8 mouse cellular contexts compared by ENCODE assay signal in genomic region chr4:101647976-101648642, GRCm38 (mm10). TPM values are rescaled to one million over a fixed set of nuclear protein-coding genes. Genes with fewer than 3 reads are reported as not detected.
DNase-seq lines count a peak whose midpoint lies in the region; ATAC-seq and TF ChIP-seq lines count a peak whose summit lies in the region.

No protein-coding gene starts in this region.

- ATAC-seq in kidney, embryonic 14.5 days (ENCODE audit: low FRiP score, low TSS enrichment), result no peak
- no peak; the same call in 1 of the 2 replicates for ATAC-seq in hindbrain, embryonic 12.5 days (ENCODE audit: low FRiP score)
- ATAC-seq in stomach, postnatal 0 days (ENCODE audit: low FRiP score, low TSS enrichment), result no peak
- no peak for ATAC-seq in monocyte, adult 5-6 weeks (replicated peaks; ENCODE audit: insufficient number of reproducible peaks, low FRiP score, low TSS enrichment, poor library complexity, severe bottlenecking)

- peak overlapping the region; percentile 56 for H3K4me2 ChIP-seq in kidney, embryonic 14.5 days (replicated peaks; ENCODE audit: low read depth, low read length)
- H3K4me2 ChIP-seq in hindbrain, embryonic 12.5 days (replicated peaks), result peak overlapping the region; percentile 64
- peak overlapping the region; percentile 65 for H3K4me2 ChIP-seq in stomach, postnatal 0 days (replicated peaks; ENCODE audit: low read depth)

- no peak for DNase-seq in kidney, postnatal 10 days
- DNase-seq in c-Kit-positive CD71-positive TER-119-negative erythroid progenitor cells, embryonic 14.5 days (ENCODE audit: low read depth), result peak; percentile 71
- DNase-seq in lung, adult 2 months, result no peak
- no peak for DNase-seq in stomach, postnatal 0 days (ENCODE audit: low spot score)
- DNase-seq in cerebellum, postnatal 10 days, result no peak

- no peaks in the 10 kb centered on the region for H3K27me3 ChIP-seq in kidney, embryonic 14.5 days (ENCODE audit: control insufficient read depth, insufficient read depth, low read length)
- H3K27me3 ChIP-seq in hindbrain, embryonic 12.5 days, result no peaks in the 10 kb centered on the region
- no peaks in the 10 kb centered on the region for H3K27me3 ChIP-seq in stomach, postnatal 0 days (ENCODE audit: control insufficient read depth, insufficient read depth, low read length)

- WGBS in kidney, embryonic 14.5 days, result under 1% methylated on average over 20 of the region's 20 CpGs
- 2% methylated on average over 20 of the region's 20 CpGs for WGBS in hindbrain, embryonic 12.5 days
- WGBS in lung, adult 2 months, result under 1% methylated on average over 20 of the region's 20 CpGs
- WGBS in stomach, postnatal 0 days, result under 1% methylated on average over 20 of the region's 20 CpGs

- no peak for TF ChIP-seq EP300 in stomach, postnatal 0 days (optimal IDR thresholded peaks at IDR 0.05)

- H3K4me1 ChIP-seq in kidney, embryonic 14.5 days (ENCODE audit: control insufficient read depth, insufficient read depth, low read length), result peaks cover 5% of the 10 kb centered on the region; the same call in 1 of the 2 replicates
- peaks cover 19% of the 10 kb centered on the region for H3K4me1 ChIP-seq in hindbrain, embryonic 12.5 days
- H3K4me1 ChIP-seq in lung, adult 2 months (ENCODE audit: control insufficient read depth, insufficient read depth, low read length), result peaks cover 9% of the 10 kb centered on the region
- no peaks in the 10 kb centered on the region; the same call in 1 of the 2 replicates for H3K4me1 ChIP-seq in stomach, postnatal 0 days (replicated peaks; ENCODE audit: control insufficient read depth, insufficient read depth)

- TF ChIP-seq CTCF in lung, adult 2 months (IDR thresholded peaks at IDR 0.05; ENCODE audit: insufficient read depth, low read length), result no peak
- TF ChIP-seq CTCF in stomach, postnatal 0 days (IDR thresholded peaks at IDR 0.05; ENCODE audit: low read depth), result no peak

- H3K9ac ChIP-seq in kidney, embryonic 14.5 days (ENCODE audit: low read depth, low read length), result peak overlapping the region; percentile 88
- peak overlapping the region; percentile 88 for H3K9ac ChIP-seq in hindbrain, embryonic 12.5 days
- peak overlapping the region; percentile 97 for H3K9ac ChIP-seq in stomach, postnatal 0 days (ENCODE audit: low read length)

- H3K4me3 ChIP-seq in kidney, embryonic 14.5 days (ENCODE audit: low read length), result peak overlapping the region; percentile 73
- H3K4me3 ChIP-seq in hindbrain, embryonic 12.5 days, result peak overlapping the region; percentile 81
- H3K4me3 ChIP-seq in lung, adult 2 months (replicated peaks; ENCODE audit: extremely low read depth, low read depth, low read length), result peak overlapping the region; percentile 95
- H3K4me3 ChIP-seq in stomach, postnatal 0 days (ENCODE audit: low read depth, low read length), result peak overlapping the region; percentile 96

- peak overlapping the region; percentile 88 for H3K27ac ChIP-seq in kidney, embryonic 14.5 days (ENCODE audit: low read depth, low read length)
- peak overlapping the region; percentile 95 for H3K27ac ChIP-seq in hindbrain, embryonic 12.5 days
- peak overlapping the region; percentile 97 for H3K27ac ChIP-seq in stomach, postnatal 0 days (replicated peaks)

- TF ChIP-seq POLR2A in lung, adult 2 months (IDR thresholded peaks at IDR 0.05; ENCODE audit: borderline replicate concordance, extremely low read depth, low read depth, low read length), result no peak

- no peaks in the 10 kb centered on the region for H3K9me3 ChIP-seq in kidney, embryonic 14.5 days (ENCODE audit: control insufficient read depth, low read length)
- H3K9me3 ChIP-seq in hindbrain, embryonic 12.5 days (replicated peaks), result no peaks in the 10 kb centered on the region
- no peaks in the 10 kb centered on the region for H3K9me3 ChIP-seq in stomach, postnatal 0 days (ENCODE audit: control insufficient read depth, low read length)

- no peaks in the 10 kb centered on the region for H3K36me3 ChIP-seq in kidney, embryonic 14.5 days (ENCODE audit: control insufficient read depth, insufficient read depth, low read length)
- H3K36me3 ChIP-seq in hindbrain, embryonic 12.5 days, result no peaks in the 10 kb centered on the region
- no peaks in the 10 kb centered on the region for H3K36me3 ChIP-seq in stomach, postnatal 0 days (ENCODE audit: control insufficient read depth, insufficient read depth, low read length)

RNA-seq across cellular contexts. Expression of gene Leprot, which starts 0.6 kb away (rescaled TPM):
- polyA plus RNA-seq in kidney, embryonic 14.5 days (2014; fragmentation: Nextera tagmentation; extraction: Ambion mirVana), result 71.4 and 84.2 TPM in 2 replicates
- polyA plus RNA-seq in hindbrain, embryonic 12.5 days (2016; fragmentation: Nextera tagmentation; extraction: Ambion mirVana), result 80.5 and 81.8 TPM in 2 replicates
- 81.5 and 107 TPM in 2 replicates for polyA plus RNA-seq in lung, adult 2 months (2012; rRNA removed)
- polyA plus RNA-seq in stomach, postnatal 0 days (2015; fragmentation: Nextera tagmentation; extraction: Ambion mirVana), result 87.9 and 89.5 TPM in 2 replicates
- 101 to 138 TPM (median 118 TPM) in 3 replicates for total RNA-seq in monocyte, adult 5-6 weeks (2017)
